Mouse (Mus musculus): ENCODE measurements around the gene Map1s.

DNA sequence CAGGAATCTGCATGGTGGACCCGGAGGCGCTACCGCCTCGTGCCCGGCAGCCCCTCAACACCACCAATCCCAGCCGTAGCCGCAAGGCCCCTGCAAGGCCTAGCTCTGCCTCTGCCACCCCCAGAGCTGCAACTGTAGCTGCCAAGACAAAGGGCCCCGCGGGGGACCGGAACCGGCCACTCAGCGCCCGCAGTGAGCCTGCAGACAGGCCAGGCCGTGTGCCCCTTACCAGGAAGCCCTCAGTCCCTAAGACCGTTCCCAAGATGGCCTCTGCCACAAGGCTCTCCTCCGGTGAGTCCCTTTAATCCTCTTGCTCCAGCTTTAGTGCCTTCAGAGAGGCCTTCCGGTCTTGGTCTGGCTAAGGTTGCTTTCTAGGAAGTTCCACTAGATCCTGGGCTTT lies 9.0 kb downstream of the Map1s start:
- no peak for TF ChIP-seq POLR2A (IDR thresholded peaks at IDR 0.05; ENCODE audit: borderline replicate concordance, extremely low read depth, low read depth, low read length)
- no peak for TF ChIP-seq CTCF (IDR thresholded peaks at IDR 0.05; ENCODE audit: insufficient read depth, low read length)

Measured in lung, adult 2 months (tissue).